Mouse (Mus musculus): Measurements from ENCODE around the gene Art3. TPM values are rescaled to one million over a fixed set of nuclear protein-coding genes. Genes with fewer than 3 reads are reported as not detected.

Gene Art3
- total and polyA plus RNA-seq, 2 experiments from 2014 or later, result 186 to 294 TPM

DNA sequence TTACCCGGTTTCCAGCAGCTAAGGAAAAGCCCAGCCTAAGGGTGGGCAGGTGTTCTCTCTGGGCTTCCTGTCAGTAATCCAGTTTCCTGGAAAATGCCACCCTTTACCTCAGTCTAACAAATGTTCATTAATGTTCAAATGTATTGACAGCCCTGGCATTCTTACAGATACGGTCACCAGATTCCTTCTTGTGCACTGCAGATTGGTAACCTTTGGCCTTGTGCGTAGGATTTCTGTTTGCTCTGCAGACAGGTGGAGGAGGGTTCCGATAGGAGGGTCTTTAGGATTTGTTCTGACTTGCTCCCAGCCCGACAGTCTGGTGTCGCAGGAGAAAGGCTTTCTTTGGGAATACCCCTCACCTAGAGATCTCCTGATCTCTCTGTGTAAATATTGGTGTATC is 34.9 kb downstream of the Art3 start:
- peaks cover 6% of the 10 kb centered on the region; the same call in 1 of the 2 replicates for H3K4me1 ChIP-seq (ENCODE audit: control insufficient read depth, insufficient read depth)
- no peak overlapping the region for H3K4me2 ChIP-seq (ENCODE audit: low read depth, low read length)
- H3K27ac ChIP-seq (ENCODE audit: low read depth), result no peak overlapping the region
- TF ChIP-seq EP300 (IDR thresholded peaks at IDR 0.05; ENCODE audit: low read depth) (no peak), CTCF (IDR thresholded peaks at IDR 0.05; ENCODE audit: low read depth) (no peak)
- no peaks in the 10 kb centered on the region for H3K36me3 ChIP-seq (replicated peaks; ENCODE audit: control insufficient read depth, insufficient read depth, low read length)
- H3K4me3 ChIP-seq (ENCODE audit: low read depth, low read length), result no peak overlapping the region
- no peaks in the 10 kb centered on the region for H3K27me3 ChIP-seq (ENCODE audit: control insufficient read depth, insufficient read depth, low read length)
- 68% methylated on average over 6 of the region's 6 CpGs for WGBS
- no peaks in the 10 kb centered on the region for H3K9me3 ChIP-seq (replicated peaks; ENCODE audit: control insufficient read depth, low read length)
- DNase-seq (ENCODE audit: low spot score) (peak; percentile 2), ATAC-seq (ENCODE audit: insufficient read depth, low read depth) (no peak)
- H3K9ac ChIP-seq (replicated peaks; ENCODE audit: low read depth, low read length), result no peak overlapping the region

DNA sequence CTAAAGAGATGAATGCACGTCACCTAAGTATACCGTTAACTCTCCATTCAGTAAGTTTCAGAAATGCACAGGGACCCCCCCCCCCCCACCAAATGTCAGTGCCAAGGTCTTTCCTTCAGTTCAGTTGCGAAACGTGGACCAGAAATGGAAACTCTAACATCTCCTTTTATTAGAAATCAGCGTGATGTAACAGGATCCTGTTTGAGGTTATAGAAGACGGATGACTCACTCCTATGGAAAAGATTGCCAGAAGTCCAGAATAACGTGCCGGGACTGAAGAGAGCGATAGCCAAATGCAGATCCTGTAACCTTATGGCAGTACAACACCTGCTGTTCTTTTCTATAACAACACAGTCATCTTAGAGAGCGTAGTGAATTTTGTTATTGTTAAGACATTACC is 36.8 kb downstream of the Art3 start:
- Histone ChIP-seq H3K27ac (ENCODE audit: low read depth) (0 out of 2 replicates have a peak overlapping the region, but pooled peaks have one; percentile 44), H3K4me1 (ENCODE audit: control insufficient read depth, insufficient read depth) (peaks cover 6% of the 10 kb centered on the region; the same call in 1 of the 2 replicates), H3K9ac (replicated peaks; ENCODE audit: low read depth, low read length) (no peak overlapping the region), H3K27me3 (ENCODE audit: control insufficient read depth, insufficient read depth, low read length) (no peaks in the 10 kb centered on the region), H3K36me3 (replicated peaks; ENCODE audit: control insufficient read depth, insufficient read depth, low read length) (no peaks in the 10 kb centered on the region), H3K4me2 (ENCODE audit: low read depth, low read length) (no peak overlapping the region), H3K9me3 (replicated peaks; ENCODE audit: control insufficient read depth, low read length) (no peaks in the 10 kb centered on the region), H3K4me3 (ENCODE audit: low read depth, low read length) (no peak overlapping the region)
- TF ChIP-seq CTCF (IDR thresholded peaks at IDR 0.05; ENCODE audit: low read depth), result no peak
- no peak for TF ChIP-seq EP300 (IDR thresholded peaks at IDR 0.05; ENCODE audit: low read depth)
- 35% methylated on average over 10 of the region's 10 CpGs for WGBS
- DNase-seq (ENCODE audit: low spot score) (peak; percentile 30), ATAC-seq (ENCODE audit: insufficient read depth, low read depth) (peak; percentile 52)

DNA sequence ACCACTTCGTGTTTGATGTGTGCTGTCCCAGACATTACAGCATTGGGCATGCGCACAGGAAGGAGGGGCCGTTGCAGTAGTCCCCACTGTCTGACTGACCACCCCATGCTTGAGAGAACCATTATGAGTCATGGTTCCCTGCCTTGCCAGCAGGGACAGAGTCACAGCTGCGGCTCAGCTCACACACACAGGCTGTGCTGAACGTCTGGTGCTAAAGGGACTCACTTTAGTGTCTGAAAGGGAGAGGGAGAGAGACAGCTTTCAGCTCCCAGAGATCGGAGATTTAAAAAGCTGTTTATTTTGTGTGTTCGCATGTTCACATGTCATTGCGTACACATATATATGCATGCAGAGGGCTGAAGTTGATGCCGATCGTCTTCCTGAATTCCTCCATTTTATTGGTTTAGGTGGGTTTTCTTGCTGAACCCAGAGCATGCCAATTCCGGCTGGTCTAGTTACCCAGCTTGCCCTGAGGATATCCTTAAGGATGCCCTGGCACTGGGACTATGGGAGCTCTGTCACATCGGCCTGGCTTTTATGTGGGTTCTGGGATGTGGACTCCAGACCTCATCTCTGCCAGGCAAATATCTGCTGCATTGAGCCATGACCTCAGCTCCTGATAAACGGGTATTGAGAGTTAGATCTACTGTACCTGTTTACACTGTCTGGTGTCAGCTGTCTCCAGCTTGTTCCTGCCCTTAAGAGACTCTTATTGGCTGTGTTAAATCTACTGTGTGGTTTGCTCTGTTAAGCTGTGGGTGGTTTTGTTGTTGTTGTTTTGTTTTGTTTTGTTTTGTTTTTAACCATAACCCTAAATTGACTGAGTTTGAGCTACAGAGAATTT is 37.7 kb downstream of the Art3 start:
- peak; percentile 86 for ATAC-seq (ENCODE audit: insufficient read depth, low read depth)
- Histone ChIP-seq H3K9ac (replicated peaks; ENCODE audit: low read depth, low read length) (no peak overlapping the region), H3K9me3 (replicated peaks; ENCODE audit: control insufficient read depth, low read length) (no peaks in the 10 kb centered on the region), H3K36me3 (replicated peaks; ENCODE audit: control insufficient read depth, insufficient read depth, low read length) (no peaks in the 10 kb centered on the region), H3K4me2 (ENCODE audit: low read depth, low read length) (no peak overlapping the region), H3K4me3 (ENCODE audit: low read depth, low read length) (no peak overlapping the region), H3K27me3 (ENCODE audit: control insufficient read depth, insufficient read depth, low read length) (no peaks in the 10 kb centered on the region), H3K27ac (ENCODE audit: low read depth) (no peak overlapping the region), H3K4me1 (ENCODE audit: control insufficient read depth, insufficient read depth) (peaks cover 6% of the 10 kb centered on the region; the same call in 1 of the 2 replicates)
- TF ChIP-seq CTCF (IDR thresholded peaks at IDR 0.05; ENCODE audit: low read depth) (no peak), EP300 (IDR thresholded peaks at IDR 0.05; ENCODE audit: low read depth) (no peak)
- DNase-seq (ENCODE audit: low spot score), result peak; percentile 44
- 57% methylated on average over 13 of the region's 13 CpGs for WGBS

DNA sequence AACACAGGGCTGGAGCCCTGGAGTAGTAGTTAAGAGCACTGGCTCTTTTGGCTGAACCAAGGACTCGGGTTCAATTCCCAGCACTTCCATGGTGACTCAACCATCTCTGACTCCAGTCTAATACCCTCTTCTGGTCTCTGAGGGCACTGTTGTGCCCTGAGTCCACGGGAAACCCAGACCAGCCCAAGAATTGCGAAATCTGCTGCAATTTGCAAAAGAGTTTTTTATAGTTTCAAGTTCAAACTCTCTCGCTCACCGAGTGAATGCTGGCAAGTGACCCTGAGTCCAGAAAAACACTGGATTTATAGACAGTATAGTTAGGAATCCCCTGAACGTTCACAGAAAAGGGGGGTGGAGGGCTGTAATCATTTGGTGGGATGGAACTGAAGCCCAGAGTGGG is 38.8 kb downstream of the Art3 start:
- ATAC-seq (ENCODE audit: insufficient read depth, low read depth) (no peak), DNase-seq (ENCODE audit: low spot score) (no peak)
- Histone ChIP-seq H3K4me2 (ENCODE audit: low read depth, low read length) (no peak overlapping the region), H3K4me3 (ENCODE audit: low read depth, low read length) (no peak overlapping the region), H3K9ac (replicated peaks; ENCODE audit: low read depth, low read length) (no peak overlapping the region), H3K27ac (ENCODE audit: low read depth) (no peak overlapping the region), H3K27me3 (ENCODE audit: control insufficient read depth, insufficient read depth, low read length) (no peaks in the 10 kb centered on the region), H3K4me1 (ENCODE audit: control insufficient read depth, insufficient read depth) (peaks cover 9% of the 10 kb centered on the region), H3K36me3 (replicated peaks; ENCODE audit: control insufficient read depth, insufficient read depth, low read length) (no peaks in the 10 kb centered on the region), H3K9me3 (replicated peaks; ENCODE audit: control insufficient read depth, low read length) (no peaks in the 10 kb centered on the region)
- 77% methylated on average over 6 of the region's 6 CpGs for WGBS
- TF ChIP-seq CTCF (IDR thresholded peaks at IDR 0.05; ENCODE audit: low read depth), result no peak
- TF ChIP-seq EP300 (IDR thresholded peaks at IDR 0.05; ENCODE audit: low read depth), result no peak

DNA sequence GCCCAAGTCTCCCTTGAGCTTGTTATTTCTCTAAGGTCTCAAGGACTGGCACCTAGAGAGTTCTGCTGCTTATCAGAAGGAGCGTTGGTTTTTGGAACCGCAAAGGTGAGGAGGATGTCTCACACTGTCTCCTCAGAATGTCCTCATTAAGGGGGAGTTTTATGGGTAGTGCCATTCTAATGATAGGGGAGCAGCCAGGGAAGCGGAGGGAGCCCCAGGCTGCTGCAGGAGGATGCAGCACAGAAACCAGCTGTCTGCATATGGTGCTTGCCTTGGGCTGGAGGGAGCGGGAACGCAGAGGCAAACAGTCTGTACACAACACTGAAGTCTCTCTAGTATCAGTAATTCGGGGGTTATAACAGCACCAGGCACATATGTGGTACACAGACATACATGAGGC is 39.3 kb downstream of the Art3 start:
- no peak overlapping the region for H3K9ac ChIP-seq (replicated peaks; ENCODE audit: low read depth, low read length)
- ATAC-seq (ENCODE audit: insufficient read depth, low read depth) (no peak), DNase-seq (ENCODE audit: low spot score) (no peak)
- no peak for TF ChIP-seq CTCF (IDR thresholded peaks at IDR 0.05; ENCODE audit: low read depth)
- no peak for TF ChIP-seq EP300 (IDR thresholded peaks at IDR 0.05; ENCODE audit: low read depth)
- no peaks in the 10 kb centered on the region for H3K27me3 ChIP-seq (ENCODE audit: control insufficient read depth, insufficient read depth, low read length)
- H3K27ac ChIP-seq (ENCODE audit: low read depth), result no peak overlapping the region
- no peak overlapping the region for H3K4me3 ChIP-seq (ENCODE audit: low read depth, low read length)
- H3K36me3 ChIP-seq (replicated peaks; ENCODE audit: control insufficient read depth, insufficient read depth, low read length), result no peaks in the 10 kb centered on the region
- peaks cover 9% of the 10 kb centered on the region for H3K4me1 ChIP-seq (ENCODE audit: control insufficient read depth, insufficient read depth)
- H3K4me2 ChIP-seq (ENCODE audit: low read depth, low read length), result no peak overlapping the region
- no peaks in the 10 kb centered on the region for H3K9me3 ChIP-seq (replicated peaks; ENCODE audit: control insufficient read depth, low read length)
- WGBS, result 81% methylated on average over 6 of the region's 6 CpGs

Data from heart, postnatal 0 days (tissue).